Mouse (Mus musculus) effector memory CD4-positive, alpha-beta T cell, adult 5 months (primary cell): Measurements from ENCODE around the gene Acbd3. TPM values are rescaled to one million over a fixed set of nuclear protein-coding genes. Genes with fewer than 3 reads are reported as not detected.

Source experiments
- polyA plus RNA-seq: library from polyadenylated mRNA; unstranded; fragments of 100-300 nt; shearing (Covaris generic); gene quantifications from one replicate; pipeline ENCODE4 v1.2.1, GENCODE M21; 2017

The Acbd3 gene
- 53.9 TPM for polyA plus RNA-seq

DNA sequence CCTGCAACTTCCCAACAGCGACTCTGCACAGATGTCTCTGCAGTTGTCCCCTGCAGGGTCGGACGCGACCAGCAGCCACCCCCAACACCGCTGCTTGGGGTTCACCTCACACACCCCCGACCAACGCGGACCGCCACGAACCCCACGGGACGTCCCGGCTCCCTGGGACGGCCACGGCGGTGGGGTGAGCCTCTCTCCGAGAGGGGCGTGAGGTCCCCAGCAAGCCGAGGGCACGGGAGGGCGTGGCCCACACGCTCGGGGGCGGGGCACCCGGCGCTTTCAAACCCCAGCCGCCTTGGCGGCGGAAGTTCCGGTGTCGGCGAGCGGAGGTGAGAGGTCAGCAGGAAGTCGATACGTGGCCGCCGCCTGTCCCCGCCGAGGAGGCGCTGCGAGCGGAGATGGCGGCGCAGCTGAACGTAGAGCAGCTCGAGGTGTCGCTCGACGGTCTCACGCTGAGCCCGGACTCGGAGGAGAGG is at the start of gene Acbd3:
Gene Acbd3, plus strand, starts transcription at position 340 of the 476 bp plus-strand sequence.

GRCm38 (mm10) chr1:180696626-180697352 is 29.1 kb upstream of the Acbd3 start, which contains the start of gene Mixl1:
Gene Mixl1, minus strand, starts transcription at chr1:180697034.

Other genes starting within 250 kb of the Acbd3 start
- not detected for gene Stum, start 242.5 kb upstream of the Acbd3 start, polyA plus RNA-seq
- 44.7 TPM for gene Parp1, start 157.1 kb upstream of the Acbd3 start, polyA plus RNA-seq
- 18.4 TPM for gene Lin9, start 84.9 kb upstream of the Acbd3 start, polyA plus RNA-seq
- not detected for gene Mixl1, start 29.0 kb upstream of the Acbd3 start, polyA plus RNA-seq
- 1,073 TPM for gene H3f3a, start 87.9 kb downstream of the Acbd3 start, polyA plus RNA-seq
- gene Sde2, start 125.1 kb downstream of the Acbd3 start, polyA plus RNA-seq = 82.3 TPM
- gene Lefty2, start 167.1 kb downstream of the Acbd3 start, polyA plus RNA-seq = not detected
- 51.5 TPM for gene Pycr2, start 178.2 kb downstream of the Acbd3 start, polyA plus RNA-seq
- 0.31 TPM for gene Lefty1, start 209.0 kb downstream of the Acbd3 start, polyA plus RNA-seq
- gene Tmem63a, start 216.3 kb downstream of the Acbd3 start, polyA plus RNA-seq = 35.5 TPM